Mouse (Mus musculus): ENCODE data around the gene Phactr3. TPM values are rescaled to one million over a fixed set of nuclear protein-coding genes. Genes with fewer than 3 reads are reported as not detected.

Gene Phactr3
- polyA plus RNA-seq, 1 experiment: 0.18 TPM

- DNase-seq (ENCODE audit: low read depth): no peak
Observed at GRCm38 (mm10) chr2:178193445-178193844, 74.7 kb downstream of the Phactr3 start.

GRCm38 (mm10) chr2:178194908-178195307 lies 76.1 kb downstream of the Phactr3 start:
- no peak for DNase-seq (ENCODE audit: low read depth)

- DNase-seq (ENCODE audit: low read depth): no peak
Observed at GRCm38 (mm10) chr2:178196038-178196437, 77.3 kb downstream of the Phactr3 start.

DNA sequence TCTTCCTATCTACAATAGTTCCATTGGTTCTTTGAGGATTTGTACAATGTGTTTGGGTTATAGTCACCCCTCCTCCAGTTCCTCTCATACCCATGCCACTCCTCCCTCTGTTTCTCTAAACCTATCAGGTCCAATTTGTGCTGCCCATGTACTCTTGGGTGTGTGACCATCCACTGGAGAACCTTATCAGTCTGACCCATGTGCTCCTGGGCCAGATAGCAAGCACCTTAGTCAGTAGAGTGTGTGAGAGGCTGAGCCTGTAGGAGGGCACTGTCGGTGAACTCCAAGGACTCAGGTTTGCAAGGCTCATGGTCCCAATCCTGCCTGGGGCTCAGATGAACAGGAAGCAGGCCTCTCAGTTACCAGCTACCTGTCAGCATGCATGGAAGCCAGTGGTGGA lies 78.8 kb downstream of the Phactr3 start:
- no peak for DNase-seq (ENCODE audit: low read depth)

GRCm38 (mm10) chr2:178204455-178204854 lies 85.7 kb downstream of the Phactr3 start:
- DNase-seq (ENCODE audit: low read depth): no peak

DNA sequence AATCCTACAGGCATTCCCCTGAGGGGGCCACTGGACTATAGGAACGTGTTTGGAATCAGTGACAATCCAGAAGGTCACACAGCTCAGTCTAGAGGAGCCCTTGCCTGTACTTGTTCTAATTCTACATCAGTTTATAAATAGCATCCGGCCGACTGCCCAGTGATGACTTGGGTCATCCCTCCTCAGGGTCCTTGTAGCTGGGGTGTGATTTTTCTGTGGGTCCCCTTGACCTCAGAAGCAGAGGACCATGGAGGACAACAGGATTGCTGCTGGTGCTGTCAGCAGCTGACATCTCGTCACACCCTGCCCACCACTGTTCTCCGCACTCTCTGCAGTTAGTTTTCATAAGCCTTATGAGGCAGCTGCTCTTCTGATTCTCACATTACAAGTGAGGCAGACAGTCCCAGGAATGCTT lies 89.4 kb downstream of the Phactr3 start:
- no peak for DNase-seq (ENCODE audit: low read depth)

DNA sequence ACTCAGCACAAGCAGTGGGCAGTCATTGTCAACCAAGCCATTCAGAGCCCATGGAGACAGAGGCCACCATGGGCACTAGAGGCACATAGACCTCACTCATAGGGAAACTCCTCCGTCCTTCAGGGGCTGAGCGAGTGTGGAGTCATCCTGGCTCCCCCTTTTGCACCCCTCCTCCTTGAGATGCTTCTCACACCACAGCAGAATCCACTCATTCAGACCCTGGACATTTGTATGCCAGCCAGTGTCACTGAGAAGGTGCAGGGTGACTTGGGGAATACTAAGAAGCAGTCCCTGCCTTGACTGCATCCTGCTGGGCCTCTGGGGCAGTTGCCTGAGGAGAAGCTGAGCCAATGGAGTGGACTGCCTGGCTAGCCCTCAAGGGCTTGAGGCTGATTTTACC lies 95.1 kb downstream of the Phactr3 start:
- no peak for DNase-seq (ENCODE audit: low read depth)

GRCm38 (mm10) chr2:178214531-178214930 lies 95.8 kb downstream of the Phactr3 start:
- no peak for DNase-seq (ENCODE audit: low read depth)

DNA sequence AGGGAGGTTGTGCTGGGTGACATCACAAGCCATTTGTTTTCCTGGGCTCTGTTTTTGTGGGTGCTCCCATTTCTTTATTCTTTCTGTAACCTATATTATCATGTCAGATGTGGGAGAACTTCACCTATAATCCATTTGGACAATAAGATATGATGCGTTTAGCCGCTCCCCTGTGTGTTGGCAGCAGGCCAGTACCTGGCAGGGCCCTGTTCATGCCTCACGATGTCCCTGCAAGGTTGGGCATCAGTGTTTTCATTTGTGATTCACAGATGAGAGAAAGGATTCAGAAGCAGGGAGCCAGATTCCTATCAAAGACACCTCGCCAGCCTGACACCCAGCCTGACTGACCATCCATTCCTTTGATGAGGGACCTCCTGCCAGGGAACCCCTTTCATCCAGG lies 99.7 kb downstream of the Phactr3 start:
- DNase-seq (ENCODE audit: low read depth): no peak

- no peak for DNase-seq (ENCODE audit: low read depth)
Observed at GRCm38 (mm10) chr2:178219454-178220147, 100.8 kb downstream of the Phactr3 start.

DNA sequence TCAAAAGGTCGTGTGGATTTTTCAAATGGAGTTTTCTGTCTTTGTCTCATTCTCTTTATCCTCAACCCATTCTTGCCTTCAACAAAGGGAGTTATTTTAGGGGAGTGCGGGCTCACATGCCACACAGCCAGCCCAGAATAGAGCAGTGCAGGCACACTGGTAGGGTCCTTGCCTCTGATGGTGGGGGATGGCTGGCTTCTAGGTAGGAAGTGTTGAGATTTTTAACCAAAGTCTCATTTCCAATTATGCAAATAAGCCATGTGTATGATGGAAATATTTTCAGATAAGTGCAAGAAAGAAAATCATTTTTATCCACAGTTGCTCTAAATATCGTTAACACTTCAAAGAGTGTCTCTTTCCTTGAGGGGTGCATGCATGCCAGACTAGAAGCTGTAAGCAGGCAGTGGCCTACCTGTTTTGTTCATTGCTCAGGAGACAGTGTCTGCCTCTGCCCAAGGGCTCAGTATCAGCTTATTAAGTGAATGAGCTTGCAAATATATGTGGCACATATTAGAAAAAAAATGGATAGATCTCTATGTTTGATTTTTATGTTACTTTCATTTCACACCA lies 101.5 kb downstream of the Phactr3 start:
- DNase-seq (ENCODE audit: low read depth): no peak

GRCm38 (mm10) chr2:178221003-178221402 lies 102.2 kb downstream of the Phactr3 start:
- DNase-seq (ENCODE audit: low read depth): no peak

DNA sequence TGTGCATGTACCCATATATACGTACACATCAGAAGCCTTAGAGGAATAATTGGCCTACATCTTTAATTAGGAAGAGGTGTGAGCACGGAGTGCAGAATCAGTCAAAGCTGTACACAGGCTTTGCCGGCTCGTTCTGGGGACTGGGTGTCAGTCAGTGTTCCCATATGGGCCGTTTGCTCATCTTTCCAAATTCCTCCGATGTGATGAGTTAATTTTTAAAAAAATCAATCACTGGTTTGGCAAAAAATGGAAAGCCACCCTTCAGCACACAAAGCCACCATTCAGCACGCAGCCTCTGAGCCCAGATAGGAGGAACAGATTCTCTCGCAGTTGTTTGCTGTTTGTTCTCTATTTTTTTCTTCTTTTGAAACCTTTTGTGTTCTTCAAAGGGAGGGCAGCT lies 110.5 kb downstream of the Phactr3 start:
- no peak for DNase-seq (ENCODE audit: low read depth)

DNA sequence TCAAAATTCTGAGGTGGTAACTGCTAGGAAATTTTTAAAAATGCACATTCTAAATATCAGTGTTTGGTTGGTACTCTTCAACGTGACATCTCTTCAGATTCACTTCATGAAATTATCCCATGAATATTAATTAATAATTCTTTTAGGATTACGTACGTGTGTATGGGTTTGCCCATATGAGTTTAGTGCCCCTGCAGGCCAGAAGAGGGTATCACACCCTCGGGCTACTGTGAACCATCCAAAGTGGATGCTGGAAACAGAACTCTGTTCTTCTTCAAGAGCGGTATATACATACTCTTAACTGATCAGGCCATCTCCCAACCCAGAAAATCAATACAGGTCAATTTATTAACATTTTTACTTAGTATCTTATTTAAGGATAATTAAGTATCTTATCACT lies 114.7 kb downstream of the Phactr3 start:
- DNase-seq (ENCODE audit: low read depth): no peak

- no peak for DNase-seq (ENCODE audit: low read depth)
Observed at GRCm38 (mm10) chr2:178237056-178237455, 118.3 kb downstream of the Phactr3 start.

- no peak for DNase-seq (ENCODE audit: low read depth)
Observed at GRCm38 (mm10) chr2:178238503-178238902, 119.7 kb downstream of the Phactr3 start.

GRCm38 (mm10) chr2:178240886-178241285 lies 122.1 kb downstream of the Phactr3 start:
- DNase-seq (ENCODE audit: low read depth): no peak

DNA sequence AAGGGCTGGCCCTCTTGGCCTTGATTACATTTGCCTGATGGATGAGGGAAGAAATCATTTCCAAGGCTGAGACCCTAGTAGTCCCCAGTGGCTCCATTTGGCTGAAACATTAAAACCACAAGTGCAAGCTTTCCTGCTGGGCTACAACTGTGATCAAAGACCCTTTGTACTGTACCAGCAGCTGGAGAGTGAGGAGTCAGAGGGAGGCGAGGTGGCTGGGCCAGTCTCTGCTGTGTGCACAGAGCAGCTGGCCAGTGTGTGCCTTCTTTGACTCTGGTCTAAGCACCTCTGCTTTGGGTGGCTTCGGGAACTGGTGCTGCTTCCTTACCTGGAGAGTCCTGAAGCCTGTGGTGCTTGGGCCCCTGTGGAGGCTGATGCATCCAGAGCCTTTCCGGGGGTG lies 122.6 kb downstream of the Phactr3 start:
- no peak for DNase-seq (ENCODE audit: low read depth)

GRCm38 (mm10) chr2:178242996-178243395 lies 124.2 kb downstream of the Phactr3 start:
- DNase-seq (ENCODE audit: low read depth): no peak

- no peak for DNase-seq (ENCODE audit: low read depth)
Observed at GRCm38 (mm10) chr2:178244866-178245265, 126.1 kb downstream of the Phactr3 start.

- DNase-seq (ENCODE audit: low read depth): no peak
Observed at GRCm38 (mm10) chr2:178245841-178246240, 127.1 kb downstream of the Phactr3 start.

GRCm38 (mm10) chr2:178246767-178247166 lies 128.0 kb downstream of the Phactr3 start:
- no peak for DNase-seq (ENCODE audit: low read depth)

DNA sequence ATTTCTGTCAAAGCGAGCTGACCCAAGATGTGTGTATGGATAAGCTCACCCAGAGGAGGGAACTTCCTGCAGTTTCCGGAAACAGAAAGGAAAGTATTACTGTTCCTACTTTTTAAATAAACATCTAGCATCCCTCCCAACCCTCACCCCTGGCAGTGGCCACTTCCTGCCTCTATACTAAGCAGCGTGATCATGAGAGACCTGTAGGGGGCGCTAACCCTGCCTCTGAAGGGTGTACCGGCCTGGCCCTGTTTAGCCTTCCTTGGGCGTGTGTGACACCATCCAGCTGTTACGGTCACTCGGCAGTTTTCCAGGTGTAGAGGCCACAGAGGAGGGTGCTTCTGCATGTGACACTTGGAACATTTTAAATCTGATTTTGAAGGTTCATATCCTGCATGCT lies 128.5 kb downstream of the Phactr3 start:
- no peak for DNase-seq (ENCODE audit: low read depth)
